Comparison of ENCODE assay signal across 24 mouse cellular contexts in genomic region chr8:109962896-109963295, GRCm38 (mm10). TPM values are rescaled to one million over a fixed set of nuclear protein-coding genes. Genes with fewer than 3 reads are reported as not detected.
DNase-seq lines count a peak whose midpoint lies in the region; ATAC-seq and TF ChIP-seq lines count a peak whose summit lies in the region.
"Had no signal": no experiment of that assay in that cellular context is flagged by ENCODE, and none has a peak within 500 bp of the region (broad histone marks: within the 10 kb centered on the region; RNA-seq: fewer than 3 reads in every experiment).

No protein-coding gene starts in this region.

- no peak overlapping the region for H3K9ac ChIP-seq in heart, embryonic 14.5 days (ENCODE audit: low read length)
- H3K9ac ChIP-seq in MEL (ENCODE audit: control insufficient read depth, low read depth, low read length, poor library complexity, severe bottlenecking), result peak overlapping the region; percentile 9; the same call in 1 of the 2 replicates

- no peak for TF ChIP-seq RAD21 in MEL (IDR thresholded peaks at IDR 0.05; ENCODE audit: low read depth, low read length)

- no peaks in the 10 kb centered on the region for H3K36me3 ChIP-seq in heart, embryonic 14.5 days (ENCODE audit: control insufficient read depth, insufficient read depth, low read length)
- peaks cover 0 to 8% of the 10 kb centered on the region in 2 experiments; a peak in 2 of 4 replicates for H3K36me3 ChIP-seq in MEL (ENCODE audit: control insufficient read depth in 1 of 2, insufficient read depth in 2 of 2, low read length in 2 of 2)
- H3K36me3 ChIP-seq: G1E had no signal

- H3K4me3 ChIP-seq in heart, embryonic 14.5 days (ENCODE audit: control insufficient read depth in 1 of 2, insufficient read depth in 1 of 2, low read depth in 1 of 2, low read length in 2 of 2), result no peak overlapping the region
- peak overlapping the region; percentile 3 to 24; a peak in 3 of 4 replicates for H3K4me3 ChIP-seq in MEL (ENCODE audit: control insufficient read depth in 1 of 2, insufficient read depth in 1 of 2, low read depth in 2 of 2, low read length in 2 of 2)

- H3K4me1 ChIP-seq in heart, embryonic 14.5 days (ENCODE audit: control insufficient read depth in 2 of 2, insufficient read depth in 2 of 2, low read length in 2 of 2), result peaks cover 9 to 18% of the 10 kb centered on the region in 2 experiments
- H3K4me1 ChIP-seq in MEL (ENCODE audit: control insufficient read depth in 1 of 2, insufficient read depth in 2 of 2, low read length in 2 of 2), result peaks cover 0 to 13% of the 10 kb centered on the region in 2 experiments; a peak in 2 of 4 replicates

- H3K79me2 ChIP-seq in MEL (ENCODE audit: control insufficient read depth, insufficient read depth, low read length, poor library complexity), result no peaks in the 10 kb centered on the region

- TF ChIP-seq CTCF in MEL (IDR thresholded peaks at IDR 0.05 in 2 of 3, conservative IDR thresholded peaks at IDR 0.05 in 1 of 3; ENCODE audit: control insufficient read depth in 1 of 3, insufficient read depth in 1 of 3, low read depth in 2 of 3, low read length in 3 of 3, poor library complexity in 1 of 3, severe bottlenecking in 1 of 3), result no peak

- H3K27ac ChIP-seq in heart, embryonic 14.5 days (replicated peaks in 1 of 2; ENCODE audit: control insufficient read depth in 1 of 2, insufficient read depth in 1 of 2, low read depth in 2 of 2, low read length in 2 of 2), result no peak overlapping the region
- no peak overlapping the region for H3K27ac ChIP-seq in MEL (ENCODE audit: control insufficient read depth, low read depth, low read length)

- peaks cover 44% of the 10 kb centered on the region for H3K27me3 ChIP-seq in heart, embryonic 14.5 days (ENCODE audit: control insufficient read depth, insufficient read depth, low read length)
- no peaks in the 10 kb centered on the region for H3K27me3 ChIP-seq in MEL (ENCODE audit: control insufficient read depth in 1 of 2, insufficient read depth in 2 of 2, low read length in 2 of 2)
- H3K27me3 ChIP-seq: Patski had no signal

- 68% methylated on average over 9 of the region's 9 CpGs for WGBS in heart, embryonic 14.5 days

- no peak for TF ChIP-seq POLR2A in MEL (IDR thresholded peaks at IDR 0.05; ENCODE audit: control insufficient read depth in 1 of 2, insufficient read depth in 1 of 2, low read depth in 1 of 2, low read length in 2 of 2, poor library complexity in 1 of 2)

- no peak for TF ChIP-seq EP300 in MEL (IDR thresholded peaks at IDR 0.05; ENCODE audit: low read depth in 1 of 2, low read length in 2 of 2)

- DNase-seq in heart, adult 11 months, result peak; percentile 85
- no peak for DNase-seq in heart, postnatal 14 days
- no peak for DNase-seq in heart, adult 9 months (ENCODE audit: low spot score in 2 of 2)
- peak; percentile 38 for DNase-seq in MEL (ENCODE audit: low read depth, low spot score)
- DNase-seq in spleen, postnatal 14 days (ENCODE audit: low spot score in 2 of 2), result no peak
- DNase-seq: adrenal gland, adult 2 months; adrenal gland, adult 8-10 months; adrenal gland, postnatal 10 days; adrenal gland, postnatal 14 days; adrenal gland, postnatal 25 days; adrenal gland, postnatal 36 days; B cell, adult 2 months; cerebellum, adult 11 months; cerebellum, adult 11-12 months; cerebellum, adult 18-20 months; cerebellum, adult 2 months had no signal

- H3K4me2 ChIP-seq in heart, embryonic 14.5 days (ENCODE audit: low read length), result 0 out of 2 replicates have a peak overlapping the region, but pooled peaks have one; percentile 18

- no peak for ATAC-seq in heart, embryonic 14.5 days (ENCODE audit: insufficient number of reproducible peaks, insufficient read depth, low FRiP score, low read depth)
- ATAC-seq: activated CD4-positive, CD25-positive, alpha-beta regulatory T cell, adult 4 months; CD4-positive, CD25-positive, alpha-beta regulatory T cell, adult 4 months; Patski had no signal

- no peaks in the 10 kb centered on the region for H3K9me3 ChIP-seq in heart, embryonic 14.5 days (ENCODE audit: control insufficient read depth, low read length)
- H3K9me3 ChIP-seq in MEL (replicated peaks; ENCODE audit: insufficient read depth, low read length), result no peaks in the 10 kb centered on the region
- H3K9me3 ChIP-seq: G1E had no signal

- intact Hi-C loops in heart, postnatal 14 days (cut with DNase I), result no loop called here

TF ChIP-seq in MEL, 35 proteins besides CTCF, POLR2A, EP300 and RAD21:
- TF ChIP-seq MAZ (IDR thresholded peaks at IDR 0.05; ENCODE audit: low read depth, low read length) (no peak), BHLHE40 (IDR thresholded peaks at IDR 0.05; ENCODE audit: borderline replicate concordance, low read depth, low read length) (peak; percentile 52; the same call in 1 of the 2 replicates), MAX (IDR thresholded peaks at IDR 0.05; ENCODE audit: low read length) (peak; percentile 70), TBP (IDR thresholded peaks at IDR 0.05; ENCODE audit: low read depth, low read length) (no peak), USF1 (IDR thresholded peaks at IDR 0.05; ENCODE audit: low read depth, low read length) (peak; percentile 86), MXI1 (IDR thresholded peaks at IDR 0.05; ENCODE audit: low read depth, low read length) (peak; percentile 44; the same call in 1 of the 2 replicates), TCF12 (IDR thresholded peaks at IDR 0.05; ENCODE audit: low read depth, low read length) (no peak), USF2 (IDR thresholded peaks at IDR 0.05; ENCODE audit: borderline replicate concordance in 1 of 2, insufficient read depth in 1 of 2, low read depth in 1 of 2, low read length in 2 of 2) (0 out of 4 replicates have a peak, but pooled peaks of 1 of the 2 experiments have one; percentile 30), SMC3 (IDR thresholded peaks at IDR 0.05; ENCODE audit: low read depth, low read length) (no peak)

RNA-seq across cellular contexts. Expression of gene Marveld3, which starts 0.9 kb away (rescaled TPM):
- total RNA-seq in heart, postnatal 14 days (2021), result under 1 TPM; 0.29 to 0.31 TPM
- polyA plus RNA-seq in heart, embryonic 14.5 days (2014; fragmentation: Nextera tagmentation; extraction: Ambion mirVana), result 0.12 and 0.51 TPM in 2 replicates
- total RNA-seq in MEL (2012; rRNA removed), result not detected in 2 replicates
- not detected for polyA plus RNA-seq in MEL (2012; ENCODE audit: insufficient read depth in 1 of 2, insufficient read length in 2 of 2, low read depth in 1 of 2, low replicate concordance in 2 of 2, missing spikeins in 1 of 2)
- total RNA-seq: adrenal gland, postnatal 25 days; CH12.LX had no signal
- polyA plus RNA-seq: activated CD4-positive, CD25-positive, alpha-beta regulatory T cell, adult 4 months; adrenal gland, adult 2 months; C2C12; CD4-positive, CD25-positive, alpha-beta regulatory T cell, adult 4 months; G1E had no signal

RNA-seq across cellular contexts. Expression of gene Tat, which starts 27.3 kb away (rescaled TPM):
- total RNA-seq in heart, postnatal 14 days (2021), result 1 to 10 TPM; 1.3 to 1.6 TPM
- polyA plus RNA-seq in heart, embryonic 14.5 days (2014; fragmentation: Nextera tagmentation; extraction: Ambion mirVana), result 0.11 TPM in 1 of 2 replicates, not detected in the other
- total RNA-seq in MEL (2012; rRNA removed), result not detected in 2 replicates
- not detected for polyA plus RNA-seq in MEL (2012; ENCODE audit: insufficient read depth in 1 of 2, insufficient read length in 2 of 2, low read depth in 1 of 2, low replicate concordance in 2 of 2, missing spikeins in 1 of 2)
- total RNA-seq: adrenal gland, postnatal 25 days; CH12.LX; ES-E14 had no signal
- polyA plus RNA-seq: activated CD4-positive, CD25-positive, alpha-beta regulatory T cell, adult 4 months; C2C12; CD4-positive, CD25-positive, alpha-beta regulatory T cell, adult 4 months; cerebellum, adult 2 months; G1E had no signal

Comparison
In these comparisons a context has a peak if more than half of its experiments do, and no peak if none do; other contexts are left out.
1. DNase-seq: peak in heart, adult 11 months (single experiment) and MEL (single experiment); none in heart, postnatal 14 days (0 of 2), heart, adult 9 months (0 of 2) and spleen, postnatal 14 days (0 of 2).
2. H3K4me3 ChIP-seq: peak in MEL (2 of 2); none in heart, embryonic 14.5 days (0 of 2).